Mouse (Mus musculus) embryonic facial prominence, embryonic 14.5 days (tissue): Measurements from ENCODE around the gene Gpr89. TPM values are rescaled to one million over a fixed set of nuclear protein-coding genes. Genes with fewer than 3 reads are reported as not detected.

Experiments used
- ATAC-seq: fragments of 200-750 bp; cut with Nextera tagmentation; 2 replicates; pipeline ENCODE4 v1.8.0; 2017; ENCODE audit warnings: low read depth, moderate number of reproducible peaks, moderate TSS enrichment
- DNase-seq: peaks from one replicate; pipeline ENCODE4 v3.0.0-alpha.2; 2015; ENCODE audit warnings: low spot score
- H3K27ac ChIP-seq: fragments of 300-500 bp; sonication (generic); replicated peaks from 2 replicates; pipeline ENCODE4 v1.5.1; 2014; ENCODE audit warnings: low read depth, mild to moderate bottlenecking, low read length, moderate library complexity
- H3K27me3 ChIP-seq: fragments of 300-500 bp; sonication (generic); replicated peaks from 2 replicates; pipeline ENCODE4 v1.6.1; 2014; ENCODE audit warnings: low read length; ENCODE audit not compliant: control insufficient read depth, insufficient read depth
- H3K36me3 ChIP-seq: fragments of 300-500 bp; sonication (generic); 2 replicates; pipeline ENCODE4 v1.6.1; 2014; ENCODE audit warnings: low read length, mixed read lengths; ENCODE audit not compliant: control insufficient read depth, insufficient read depth
- H3K4me1 ChIP-seq: fragments of 300-500 bp; sonication (generic); 2 replicates; pipeline ENCODE4 v1.6.1; 2014; ENCODE audit warnings: antibody characterized with exemption, low read length; ENCODE audit not compliant: control insufficient read depth, insufficient read depth
- H3K4me2 ChIP-seq: fragments of 300-500 bp; sonication (generic); 2 replicates; pipeline ENCODE4 v1.6.1; 2014; ENCODE audit warnings: low read depth, mild to moderate bottlenecking, low read length, moderate library complexity, mixed read lengths
- H3K4me3 ChIP-seq: fragments of 300-500 bp; sonication (generic); 2 replicates; pipeline ENCODE4 v1.5.1; 2014; ENCODE audit warnings: low read depth, mild to moderate bottlenecking, low read length
- H3K9ac ChIP-seq: fragments of 300-500 bp; sonication (generic); 2 replicates; pipeline ENCODE4 v1.6.1; 2014; ENCODE audit warnings: low read depth, mild to moderate bottlenecking, low read length, moderate library complexity, mixed read lengths
- H3K9me3 ChIP-seq: fragments of 300-500 bp; sonication (generic); 2 replicates; pipeline ENCODE4 v1.6.1; 2016; ENCODE audit warnings: low read length; ENCODE audit not compliant: control insufficient read depth
- WGBS: fragments of 180-500 bp; shearing (Covaris S2); extraction: QIAGEN DNeasy Blood & Tissue Kit; methylation state at CpG from one replicate; pipeline ENCODE4 v1.1.7; 2014; 5-methylcytosine and 5-hydroxymethylcytosine counted together
- polyA plus RNA-seq: library from polyadenylated mRNA; unstranded; fragments of >200 nt; fragmentation: Nextera tagmentation; extraction: Ambion mirVana; gene quantifications from 2 replicates; pipeline ENCODE4 v1.2.1, GENCODE M21; 2014

Gpr89 gene
- polyA plus RNA-seq, 1 experiment from 2014 or later, result 41.0 TPM

GRCm38 (mm10) chr3:96825261-96825660 is 79.9 kb downstream of the Gpr89 start:
- no peak for ATAC-seq
- 47% methylated on average over 11 of the region's 11 CpGs for WGBS

GRCm38 (mm10) chr3:96824614-96825013 is 80.5 kb downstream of the Gpr89 start:
- no peaks in the 10 kb centered on the region for H3K9me3 ChIP-seq
- no peak overlapping the region for H3K4me3 ChIP-seq
- H3K4me2 ChIP-seq, result no peak overlapping the region
- H3K36me3 ChIP-seq, result no peaks in the 10 kb centered on the region
- H3K27me3 ChIP-seq, result no peaks in the 10 kb centered on the region
- ATAC-seq, result no peak
- DNase-seq, result no peak
- no peaks in the 10 kb centered on the region for H3K4me1 ChIP-seq
- H3K27ac ChIP-seq, result no peak overlapping the region
- H3K9ac ChIP-seq, result no peak overlapping the region
- WGBS, result 74% methylated on average over 12 of the region's 12 CpGs

More at GRCm38 (mm10) chr3:96825261-96825660, 79.9 kb downstream of the Gpr89 start:
- H3K36me3 ChIP-seq, result no peaks in the 10 kb centered on the region
- no peak for DNase-seq
- H3K9ac ChIP-seq, result no peak overlapping the region
- H3K27me3 ChIP-seq, result no peaks in the 10 kb centered on the region
- H3K4me3 ChIP-seq, result no peak overlapping the region
- H3K9me3 ChIP-seq, result no peaks in the 10 kb centered on the region
- no peak overlapping the region for H3K4me2 ChIP-seq
- H3K4me1 ChIP-seq, result no peaks in the 10 kb centered on the region
- no peak overlapping the region for H3K27ac ChIP-seq

DNA sequence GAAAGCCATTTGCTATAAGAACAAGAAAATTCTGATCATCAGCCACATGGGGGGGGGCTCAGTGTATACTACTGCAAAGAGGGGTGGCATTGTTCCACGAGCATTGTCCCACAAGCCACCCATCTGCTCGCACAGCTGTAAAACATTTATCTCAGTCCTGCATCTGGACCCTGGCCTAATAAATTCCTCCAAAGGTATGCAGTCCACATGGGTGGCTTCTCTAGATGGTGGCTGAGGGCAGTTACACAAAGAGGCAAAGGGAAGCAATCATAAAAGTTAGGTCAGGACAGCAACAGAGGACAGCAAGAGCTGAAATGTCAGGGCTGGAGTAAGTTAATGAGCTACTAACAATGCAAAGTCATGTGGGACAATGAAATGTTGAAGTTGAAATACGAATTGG is 81.4 kb downstream of the Gpr89 start:
- Histone ChIP-seq H3K9ac (no peak overlapping the region), H3K27me3 (no peaks in the 10 kb centered on the region), H3K4me3 (no peak overlapping the region), H3K9me3 (no peaks in the 10 kb centered on the region), H3K4me2 (no peak overlapping the region), H3K36me3 (no peaks in the 10 kb centered on the region), H3K4me1 (no peaks in the 10 kb centered on the region), H3K27ac (no peak overlapping the region)
- WGBS, result 57% methylated on average over 3 of the region's 3 CpGs
- no peak for DNase-seq
- ATAC-seq, result no peak

- Histone ChIP-seq H3K27ac (no peak overlapping the region), H3K4me1 (no peaks in the 10 kb centered on the region), H3K4me3 (no peak overlapping the region), H3K9ac (no peak overlapping the region), H3K27me3 (no peaks in the 10 kb centered on the region), H3K36me3 (no peaks in the 10 kb centered on the region), H3K9me3 (no peaks in the 10 kb centered on the region), H3K4me2 (no peak overlapping the region)
- 87% methylated on average over 4 of the region's 4 CpGs for WGBS
- ATAC-seq, result no peak
- DNase-seq, result no peak
These were observed 83.6 kb downstream of the Gpr89 start for GRCm38 (mm10) chr3:96821581-96821980.

DNA sequence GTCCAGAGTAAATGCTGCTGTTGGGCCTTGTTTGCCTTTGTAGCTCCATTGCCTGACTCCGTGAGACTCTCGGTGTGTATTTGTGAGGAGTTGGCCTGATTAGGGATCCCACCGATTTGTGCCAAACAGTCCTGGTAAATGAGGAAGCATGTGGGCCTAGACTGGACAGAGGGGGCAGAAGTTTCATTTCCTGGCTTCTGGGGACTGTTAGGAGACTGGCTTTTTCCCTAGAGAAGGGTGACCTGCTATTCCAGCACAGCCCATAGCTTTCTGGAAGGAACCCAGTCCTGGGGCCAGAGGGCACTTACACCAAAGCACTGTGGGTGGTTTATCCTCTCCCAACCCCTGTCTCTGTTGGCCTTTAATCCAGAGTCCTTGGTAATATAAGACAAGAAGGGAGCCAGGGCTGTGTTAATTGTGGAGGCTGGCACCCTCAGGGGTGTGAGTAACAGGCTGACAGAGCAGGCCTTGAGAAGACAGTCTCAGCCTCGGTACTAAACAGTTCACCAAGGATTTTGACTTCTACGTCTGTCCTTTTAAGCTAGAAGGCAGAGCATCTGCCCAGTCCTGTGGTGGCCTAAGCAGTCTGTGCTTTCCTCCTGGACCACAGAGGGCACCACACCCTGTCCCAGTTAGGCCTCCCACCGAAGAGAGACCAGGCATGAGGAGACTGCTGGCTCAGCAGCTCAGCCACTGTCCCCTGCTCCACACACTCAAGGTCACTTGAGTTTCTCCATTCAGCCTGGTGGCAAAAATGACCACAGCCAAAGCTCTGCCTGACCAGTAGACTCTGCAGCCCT is 84.8 kb downstream of the Gpr89 start:
- H3K9me3 ChIP-seq, result no peaks in the 10 kb centered on the region
- no peaks in the 10 kb centered on the region for H3K36me3 ChIP-seq
- no peak for ATAC-seq
- H3K4me2 ChIP-seq, result no peak overlapping the region
- H3K9ac ChIP-seq, result no peak overlapping the region
- no peaks in the 10 kb centered on the region for H3K27me3 ChIP-seq
- 78% methylated on average over 6 of the region's 6 CpGs for WGBS
- no peak overlapping the region for H3K27ac ChIP-seq
- no peak overlapping the region for H3K4me3 ChIP-seq
- no peaks in the 10 kb centered on the region for H3K4me1 ChIP-seq
- DNase-seq, result no peak

Other genes starting within 250 kb of the Gpr89 start
- 2.9 and 3.6 TPM in 2 replicates for gene Ankrd35, start 235.2 kb downstream of the Gpr89 start, polyA plus RNA-seq
- gene Pias3, start 209.0 kb downstream of the Gpr89 start, polyA plus RNA-seq, result 45.1 and 48.9 TPM in 2 replicates
- gene Nudt17, start 196.8 kb downstream of the Gpr89 start, polyA plus RNA-seq, result 9.5 and 11.8 TPM in 2 replicates
- gene Polr3c, start 177.7 kb downstream of the Gpr89 start, polyA plus RNA-seq, result 21.0 and 25.0 TPM in 2 replicates
- 45.6 and 48.5 TPM in 2 replicates for gene Rnf115, start 177.7 kb downstream of the Gpr89 start, polyA plus RNA-seq
- not detected in 2 replicates for gene Pdzk1, start 76.1 kb downstream of the Gpr89 start, polyA plus RNA-seq
- gene Cd160, start 76.0 kb downstream of the Gpr89 start, polyA plus RNA-seq, result 0.24 and 0.25 TPM in 2 replicates
- gene Gja5, start 653 bp downstream of the Gpr89 start, polyA plus RNA-seq, result 7.7 and 8.2 TPM in 2 replicates
- not detected in 2 replicates for gene Gja8, start 20.7 kb upstream of the Gpr89 start, polyA plus RNA-seq